Mouse (Mus musculus): Measurements from ENCODE around the gene Itch.
"Not testable (repeated sequence)": the region's sequence is repeated elsewhere in the genome, so short reads cannot be mapped to it uniquely, and the experiment has no call there.

Gene Itch

GRCm38 (mm10) chr2:155133011-155133976, at the start of gene Itch:
TSS of gene Itch (plus strand) at chr2:155133509.
- DNase-seq, result peak; percentile 90

GRCm38 (mm10) chr2:155084546-155084945, 48.8 kb upstream of the Itch start:
- DNase-seq, result peak; percentile 67

- DNase-seq, result no peak
These were observed 47.0 kb upstream of the Itch start for GRCm38 (mm10) chr2:155086328-155086727.

GRCm38 (mm10) chr2:155088264-155088663, 45.0 kb upstream of the Itch start:
- no peak for DNase-seq

GRCm38 (mm10) chr2:155090909-155091742, 42.2 kb upstream of the Itch start:
- no peak for DNase-seq

- no peak for DNase-seq
These were observed 41.6 kb upstream of the Itch start for GRCm38 (mm10) chr2:155091743-155092075.

GRCm38 (mm10) chr2:155093418-155093817, 39.9 kb upstream of the Itch start:
- DNase-seq, result no peak

GRCm38 (mm10) chr2:155098720-155099380, 34.5 kb upstream of the Itch start:
- peak; percentile 62 for DNase-seq

- peak; percentile 65 for DNase-seq
These were observed 33.9 kb upstream of the Itch start for GRCm38 (mm10) chr2:155099421-155099820.

GRCm38 (mm10) chr2:155099994-155100795, 33.1 kb upstream of the Itch start:
- no peak for DNase-seq

GRCm38 (mm10) chr2:155100796-155101259, 32.5 kb upstream of the Itch start:
- no peak for DNase-seq

- peak; percentile 61 for DNase-seq
These were observed 31.5 kb upstream of the Itch start for GRCm38 (mm10) chr2:155101761-155102181.

- DNase-seq, result no peak
These were observed 29.7 kb upstream of the Itch start for GRCm38 (mm10) chr2:155103607-155104006.

GRCm38 (mm10) chr2:155107276-155107675, 26.0 kb upstream of the Itch start:
- DNase-seq, result not testable (repeated sequence)

- DNase-seq, result no peak
These were observed 18.0 kb upstream of the Itch start for GRCm38 (mm10) chr2:155115216-155115830.

GRCm38 (mm10) chr2:155133977-155134860, 910 bp downstream of the Itch start:
- no peak for DNase-seq

- peak; percentile 27 for DNase-seq
These were observed 1.8 kb downstream of the Itch start for GRCm38 (mm10) chr2:155135092-155135491.

- no peak for DNase-seq
These were observed 2.2 kb downstream of the Itch start for GRCm38 (mm10) chr2:155135534-155135933.

GRCm38 (mm10) chr2:155140986-155141385, 7.7 kb downstream of the Itch start:
- DNase-seq, result no peak

GRCm38 (mm10) chr2:155142025-155142555, 8.8 kb downstream of the Itch start:
- DNase-seq, result no peak
